Mouse (Mus musculus) myocyte (in vitro differentiated cells): ENCODE data around the gene Pla2g4e.

Source experiments
- MYOG ChIP-seq, 3 experiments: IDR thresholded peaks; one replicate each; pipeline ENCODE4 v1.6.1; 2011; ENCODE audit warnings: control low read depth in 2 of 3, low read depth in 2 of 3, mild to moderate bottlenecking in 2 of 3; ENCODE audit not compliant: insufficient read length in 2 of 3, control insufficient read depth in 1 of 3, insufficient read depth in 1 of 3
- POLR2A ChIP-seq: IDR thresholded peaks from one replicate; pipeline ENCODE4 v1.6.1; 2011; ENCODE audit warnings: low read depth, mild to moderate bottlenecking, control low read depth, moderate library complexity; ENCODE audit not compliant: insufficient read length
- TCF12 ChIP-seq: IDR thresholded peaks from one replicate; pipeline ENCODE4 v1.6.1; 2011; ENCODE audit warnings: mild to moderate bottlenecking, control low read depth; ENCODE audit not compliant: poor library complexity, insufficient read depth, severe bottlenecking

DNA sequence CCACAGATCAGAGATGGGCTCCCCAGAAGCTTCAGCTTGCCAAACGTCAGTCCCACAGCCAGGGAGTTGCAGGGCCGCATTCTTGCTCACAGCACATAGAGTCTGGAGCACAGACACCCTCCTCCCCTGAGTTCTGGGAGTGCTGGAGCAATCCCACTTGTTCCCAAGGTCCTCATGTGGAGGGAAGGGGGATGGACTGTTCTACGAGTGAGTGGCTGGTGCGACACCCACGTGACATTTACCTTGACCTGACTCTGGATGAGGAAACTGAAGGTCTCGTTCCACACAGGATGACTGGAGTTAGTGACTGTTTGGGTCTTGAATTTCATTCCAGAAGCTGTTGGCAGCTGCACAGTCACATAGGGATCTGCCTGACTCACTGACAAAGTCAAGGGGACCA, 38.4 kb upstream of the Pla2g4e start:
- TF ChIP-seq POLR2A (no peak), MYOG (IDR thresholded peaks at IDR 0.05; ENCODE audit: control insufficient read depth in 1 of 3, insufficient read depth in 1 of 3, insufficient read length in 2 of 3, low read depth in 2 of 3) (no peak), TCF12 (no peak)
